In genomic region chr6:41253314-41253713, GRCm38 (mm10) we compare ENCODE assay signal across 36 mouse cellular contexts. TPM values are rescaled to one million over a fixed set of nuclear protein-coding genes. Genes with fewer than 3 reads are reported as not detected.
"Had no signal": no experiment of that assay in that cellular context is flagged by ENCODE, and none has a peak within 500 bp of the region (broad histone marks: within the 10 kb centered on the region; RNA-seq: fewer than 3 reads in every experiment).

No protein-coding gene starts in this region.

RNA-seq across cellular contexts. Expression of gene Try4, which starts 48.8 kb away (rescaled TPM):
- total RNA-seq: left cerebral cortex, adult 8-10 months; left cerebral cortex, postnatal 10 days; left cerebral cortex, postnatal 14 days; left cerebral cortex, postnatal 25 days; left cerebral cortex, postnatal 36 days; left cerebral cortex, postnatal 4 days; megakaryocyte-erythroid progenitor cell, adult 5-6 weeks; midbrain, postnatal 0 days; monocyte, adult 5-6 weeks had no signal
- polyA plus RNA-seq: limb, embryonic 10.5 days; limb, embryonic 11.5 days; limb, embryonic 12.5 days; limb, embryonic 13.5 days; limb, embryonic 14.5 days; limb, embryonic 15.5 days; liver, embryonic 11.5 days; liver, embryonic 12.5 days; liver, embryonic 13.5 days; liver, embryonic 14.5 days; liver, embryonic 15.5 days; liver, postnatal 0 days; lung, embryonic 14.5 days; lung, embryonic 15.5 days; lung, embryonic 16.5 days; lung, postnatal 0 days; macrophage; midbrain, embryonic 10.5 days; midbrain, embryonic 11.5 days; midbrain, embryonic 12.5 days; midbrain, embryonic 13.5 days; midbrain, embryonic 14.5 days; midbrain, embryonic 15.5 days; midbrain, embryonic 16.5 days; midbrain, postnatal 0 days; myocyte; neural tube, embryonic 11.5 days; neural tube, embryonic 12.5 days had no signal
